Mouse (Mus musculus) neural tube, embryonic 12.5 days (tissue): ENCODE data around the gene Cdadc1. TPM values are rescaled to one million over a fixed set of nuclear protein-coding genes. Genes with fewer than 3 reads are reported as not detected.
"Not testable (repeated sequence)": the region's sequence is repeated elsewhere in the genome, so short reads cannot be mapped to it uniquely, and the experiment has no call there.

ENCODE experiments used
- ATAC-seq: fragments of 200-750 bp; cut with Nextera tagmentation; 2 replicates; pipeline ENCODE4 v1.8.0; 2017; ENCODE audit warnings: low read depth, mild to moderate bottlenecking, moderate TSS enrichment, moderate library complexity; ENCODE audit not compliant: low FRiP score
- H3K27ac ChIP-seq: fragments of 300-500 bp; sonication (generic); 2 replicates; pipeline ENCODE4 v1.5.1; 2016
- H3K27me3 ChIP-seq: fragments of 300-500 bp; sonication (generic); replicated peaks from 2 replicates; pipeline ENCODE4 v1.6.1; 2016; ENCODE audit warnings: mild to moderate bottlenecking
- H3K36me3 ChIP-seq: fragments of 300-500 bp; sonication (generic); 2 replicates; pipeline ENCODE4 v1.6.1; 2016; ENCODE audit warnings: mild to moderate bottlenecking
- H3K4me1 ChIP-seq: fragments of 300-500 bp; sonication (generic); 2 replicates; pipeline ENCODE4 v1.6.1; 2016
- H3K4me2 ChIP-seq: fragments of 300-500 bp; sonication (generic); replicated peaks from 2 replicates; pipeline ENCODE4 v1.6.1; 2016; ENCODE audit warnings: mild to moderate bottlenecking
- H3K4me3 ChIP-seq: fragments of 300-500 bp; sonication (generic); 2 replicates; pipeline ENCODE4 v1.5.1; 2016
- H3K9ac ChIP-seq: fragments of 300-500 bp; sonication (generic); 2 replicates; pipeline ENCODE4 v1.6.1; 2016; ENCODE audit warnings: mild to moderate bottlenecking
- H3K9me3 ChIP-seq: fragments of 300-500 bp; sonication (generic); 2 replicates; pipeline ENCODE4 v1.6.1; 2016; ENCODE audit warnings: mild to moderate bottlenecking
- WGBS: fragments of 180-500 bp; shearing (Covaris S2); methylation state at CpG from one replicate; pipeline ENCODE4 v1.1.7; 2016; 5-methylcytosine and 5-hydroxymethylcytosine counted together
- polyA plus RNA-seq: library from polyadenylated mRNA; unstranded; fragments of >200 nt; fragmentation: Nextera tagmentation; extraction: Ambion mirVana; gene quantifications from 2 replicates; pipeline ENCODE4 v1.2.1, GENCODE M21; 2016

The Cdadc1 gene
- polyA plus RNA-seq, 1 experiment from 2014 or later, result 34.9 TPM

- Histone ChIP-seq H3K36me3 (no peaks in the 10 kb centered on the region), H3K4me3 (no peak overlapping the region), H3K9ac (no peak overlapping the region), H3K27ac (no peak overlapping the region), H3K27me3 (peaks cover 22% of the 10 kb centered on the region), H3K9me3 (no peaks in the 10 kb centered on the region), H3K4me2 (no peak overlapping the region), H3K4me1 (peaks cover 25% of the 10 kb centered on the region)
- ATAC-seq, result no peak
- WGBS, result 95% methylated on average over 15 of the region's 15 CpGs
These were observed 31.5 kb upstream of the Cdadc1 start for GRCm38 (mm10) chr14:59629308-59629707.

DNA sequence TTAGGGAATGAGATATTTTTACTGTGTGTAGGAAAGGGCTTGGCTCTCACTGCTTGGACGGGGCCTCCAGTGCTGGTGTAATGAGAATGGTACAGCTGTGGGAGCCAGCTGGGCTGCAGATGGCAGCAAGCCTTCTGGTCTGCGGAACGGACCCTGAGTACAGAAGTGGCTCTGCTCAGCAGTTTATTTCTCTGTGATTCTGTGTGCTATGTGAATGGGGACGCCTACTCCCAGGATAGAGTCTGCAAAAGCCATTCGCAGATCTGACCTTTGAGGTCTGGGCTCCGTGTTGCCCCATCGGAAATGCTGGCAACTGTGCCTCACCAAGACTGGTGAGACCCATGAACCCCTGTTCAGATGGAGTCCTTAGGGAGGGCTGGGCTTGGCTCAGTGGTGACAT is 30.1 kb upstream of the Cdadc1 start:
- Histone ChIP-seq H3K4me1 (peaks cover 25% of the 10 kb centered on the region), H3K27ac (no peak overlapping the region), H3K4me3 (peak overlapping the region; percentile 66), H3K9ac (peak overlapping the region; percentile 22; the same call in 1 of the 2 replicates), H3K9me3 (no peaks in the 10 kb centered on the region), H3K36me3 (no peaks in the 10 kb centered on the region), H3K4me2 (peak overlapping the region; percentile 80), H3K27me3 (peaks cover 22% of the 10 kb centered on the region)
- WGBS, result 28% methylated on average over 7 of the region's 7 CpGs
- ATAC-seq, result no peak

- H3K9me3 ChIP-seq, result no peaks in the 10 kb centered on the region
- peaks cover 22% of the 10 kb centered on the region for H3K27me3 ChIP-seq
- H3K36me3 ChIP-seq, result no peaks in the 10 kb centered on the region
- peak overlapping the region; percentile 80 for H3K4me2 ChIP-seq
- H3K4me1 ChIP-seq, result peaks cover 25% of the 10 kb centered on the region
- no peak for ATAC-seq
- H3K4me3 ChIP-seq, result peak overlapping the region; percentile 66
- H3K9ac ChIP-seq, result peak overlapping the region; percentile 22; the same call in 1 of the 2 replicates
- H3K27ac ChIP-seq, result no peak overlapping the region
- 11% methylated on average over 9 of the region's 9 CpGs for WGBS
These were observed 29.5 kb upstream of the Cdadc1 start for GRCm38 (mm10) chr14:59627142-59627680.

GRCm38 (mm10) chr14:59626711-59627110 is 29.0 kb upstream of the Cdadc1 start:
- H3K27me3 ChIP-seq, result peaks cover 22% of the 10 kb centered on the region
- no peaks in the 10 kb centered on the region for H3K9me3 ChIP-seq
- 0 out of 2 replicates have a peak overlapping the region, but pooled peaks have one; percentile 69 for H3K9ac ChIP-seq
- H3K27ac ChIP-seq, result no peak overlapping the region
- peak overlapping the region; percentile 66 for H3K4me3 ChIP-seq
- H3K4me1 ChIP-seq, result peaks cover 25% of the 10 kb centered on the region
- ATAC-seq, result no peak
- H3K36me3 ChIP-seq, result no peaks in the 10 kb centered on the region
- peak overlapping the region; percentile 80 for H3K4me2 ChIP-seq
- 33% methylated on average over 8 of the region's 8 CpGs for WGBS

GRCm38 (mm10) chr14:59625806-59626364 is 28.1 kb upstream of the Cdadc1 start:
- Histone ChIP-seq H3K9me3 (no peaks in the 10 kb centered on the region), H3K27ac (peak overlapping the region; percentile 42; the same call in 1 of the 2 replicates), H3K9ac (peak overlapping the region; percentile 69), H3K36me3 (no peaks in the 10 kb centered on the region), H3K27me3 (peaks cover 22% of the 10 kb centered on the region), H3K4me2 (peak overlapping the region; percentile 80), H3K4me1 (peaks cover 25% of the 10 kb centered on the region), H3K4me3 (peak overlapping the region; percentile 66)
- ATAC-seq, result peak; percentile 54
- WGBS, result under 1% methylated on average over 51 of the region's 51 CpGs

DNA sequence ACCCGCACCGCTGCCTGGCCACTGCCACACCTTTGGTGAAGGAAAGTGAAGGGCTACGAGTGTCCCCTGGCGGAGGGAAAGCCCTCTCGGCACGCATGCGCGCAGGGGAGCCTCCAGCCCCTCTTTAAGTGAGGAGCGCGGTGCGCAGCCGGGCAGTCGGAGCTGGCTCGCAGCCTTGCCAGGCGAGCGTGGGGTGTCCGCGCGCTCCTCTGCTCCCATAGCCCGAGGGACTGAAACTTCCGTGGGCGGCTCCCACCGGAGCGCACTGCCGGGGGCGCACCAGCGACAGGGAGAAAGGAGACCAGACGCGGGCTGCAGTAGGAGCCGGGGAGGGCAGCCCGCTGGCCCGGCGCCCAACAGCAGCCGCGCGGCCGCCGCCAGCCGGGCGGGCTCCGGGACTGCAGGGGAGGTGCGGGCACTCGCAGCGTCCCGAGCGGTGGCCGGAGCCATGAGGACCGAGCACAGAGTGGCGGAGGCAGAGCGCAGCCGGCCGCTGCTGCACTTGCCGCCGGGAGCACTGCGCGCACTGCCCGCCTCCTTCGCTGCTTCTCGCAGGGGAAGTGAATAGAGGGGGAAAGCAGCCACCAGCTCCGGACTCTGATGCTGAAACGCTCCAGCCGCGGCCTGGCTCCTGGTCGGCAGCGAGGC is 27.5 kb upstream of the Cdadc1 start, which contains the start of gene Shisa2:
TSS of gene Shisa2 (plus strand) at position 151 of the 648 bp plus-strand sequence.
- peak; percentile 89 for ATAC-seq
- Histone ChIP-seq H3K4me1 (peaks cover 25% of the 10 kb centered on the region), H3K4me2 (peak within 1 kb of the TSS; percentile 80), H3K36me3 (no peaks in the 10 kb centered on the region), H3K4me3 (peak within 1 kb of the TSS; percentile 66), H3K27me3 (peaks cover 22% of the 10 kb centered on the region), H3K9ac (peak within 1 kb of the TSS; percentile 69), H3K9me3 (no peaks in the 10 kb centered on the region), H3K27ac (peak within 1 kb of the TSS; percentile 42; the same call in 1 of the 2 replicates)
- WGBS, result under 1% methylated on average over 65 of the region's 65 CpGs

DNA sequence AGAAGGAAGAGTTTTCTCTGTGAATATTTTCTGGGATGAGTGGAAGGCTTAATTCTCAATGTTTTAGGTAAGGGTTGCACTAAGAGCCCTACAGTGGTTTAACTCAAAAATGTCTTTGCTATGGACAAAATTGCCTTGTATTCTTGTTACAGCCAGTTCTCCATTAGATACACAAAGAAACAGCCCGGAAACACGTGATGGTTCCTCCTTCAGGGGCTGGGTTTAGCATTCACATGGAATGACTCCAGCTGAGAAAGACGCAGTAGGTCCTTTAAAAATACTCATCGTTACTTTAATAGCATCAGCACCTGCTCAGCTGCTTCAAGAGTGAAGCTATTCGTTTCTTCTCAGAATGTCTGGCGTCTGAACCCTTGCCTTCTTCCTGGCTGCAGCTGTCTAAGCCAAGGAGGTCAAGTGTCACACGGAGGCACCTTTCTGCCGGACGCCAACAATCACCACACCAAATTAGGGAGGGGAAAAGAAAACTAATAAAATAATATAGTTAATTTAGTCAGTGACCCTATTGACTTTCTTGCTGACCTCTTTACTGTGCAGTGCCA is 26.6 kb upstream of the Cdadc1 start:
- no peaks in the 10 kb centered on the region for H3K36me3 ChIP-seq
- H3K4me1 ChIP-seq, result peaks cover 25% of the 10 kb centered on the region
- no peaks in the 10 kb centered on the region for H3K9me3 ChIP-seq
- no peak overlapping the region for H3K27ac ChIP-seq
- peak overlapping the region; percentile 80; the same call in 1 of the 2 replicates for H3K4me2 ChIP-seq
- H3K4me3 ChIP-seq, result no peak overlapping the region
- 22% methylated on average over 9 of the region's 9 CpGs for WGBS
- ATAC-seq, result no peak
- H3K27me3 ChIP-seq, result peaks cover 22% of the 10 kb centered on the region
- H3K9ac ChIP-seq, result no peak overlapping the region

DNA sequence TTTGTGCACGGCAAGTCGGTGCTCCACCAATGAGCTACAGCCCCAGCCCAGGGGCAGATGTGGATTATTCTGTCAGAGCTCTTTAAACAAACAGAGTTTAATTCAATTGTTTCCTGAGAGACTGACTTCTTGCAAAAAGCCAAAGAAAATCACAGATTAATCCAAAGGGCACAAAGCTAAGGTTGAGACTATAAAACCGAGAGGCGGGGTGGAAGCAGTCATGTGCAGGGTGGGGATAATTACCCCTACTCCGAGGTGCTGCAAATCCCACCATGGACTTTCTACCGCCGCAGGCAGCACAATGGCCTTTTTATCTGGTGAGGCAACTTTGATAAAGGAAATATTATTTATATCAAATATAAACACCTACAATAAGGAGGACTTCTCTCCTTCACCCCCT is 19.0 kb upstream of the Cdadc1 start:
- WGBS, result 51% methylated on average over 7 of the region's 7 CpGs
- H3K27ac ChIP-seq, result no peak overlapping the region
- no peak for ATAC-seq
- no peak overlapping the region for H3K4me2 ChIP-seq
- H3K9me3 ChIP-seq, result no peaks in the 10 kb centered on the region
- no peaks in the 10 kb centered on the region for H3K4me1 ChIP-seq
- H3K27me3 ChIP-seq, result no peaks in the 10 kb centered on the region
- H3K4me3 ChIP-seq, result no peak overlapping the region
- no peak overlapping the region for H3K9ac ChIP-seq
- H3K36me3 ChIP-seq, result no peaks in the 10 kb centered on the region

DNA sequence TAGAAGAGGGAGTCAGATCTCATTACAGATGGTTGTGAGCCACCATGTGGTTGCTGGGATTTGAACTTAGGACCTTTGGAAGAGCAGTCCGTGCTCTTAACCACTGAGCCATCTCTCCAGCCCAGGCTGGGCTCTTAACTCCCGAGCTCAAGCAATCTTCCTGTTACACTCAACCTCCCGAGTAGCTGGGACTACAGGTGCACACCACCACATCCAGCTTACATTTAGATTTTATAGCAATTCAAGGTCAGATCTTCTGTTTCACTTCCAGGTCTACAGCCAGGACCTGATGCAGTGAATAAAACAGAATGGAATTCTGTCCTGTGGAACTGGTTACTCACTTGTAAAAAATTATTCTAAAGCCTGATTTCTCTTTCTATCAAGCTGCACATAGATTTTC is 16.4 kb upstream of the Cdadc1 start:
- not testable (repeated sequence) for H3K9ac ChIP-seq, H3K27me3 ChIP-seq, H3K27ac ChIP-seq, H3K4me2 ChIP-seq, ATAC-seq, H3K9me3 ChIP-seq, H3K4me1 ChIP-seq, H3K36me3 ChIP-seq, H3K4me3 ChIP-seq
- 75% methylated on average over 3 of the region's 3 CpGs for WGBS

GRCm38 (mm10) chr14:59612920-59613625 is 15.3 kb upstream of the Cdadc1 start:
- Histone ChIP-seq H3K36me3 (no peaks in the 10 kb centered on the region), H3K4me1 (no peaks in the 10 kb centered on the region), H3K9me3 (no peaks in the 10 kb centered on the region), H3K9ac (no peak overlapping the region), H3K27ac (no peak overlapping the region), H3K27me3 (no peaks in the 10 kb centered on the region), H3K4me2 (no peak overlapping the region), H3K4me3 (no peak overlapping the region)
- 52% methylated on average over 14 of the region's 14 CpGs for WGBS
- ATAC-seq, result no peak

DNA sequence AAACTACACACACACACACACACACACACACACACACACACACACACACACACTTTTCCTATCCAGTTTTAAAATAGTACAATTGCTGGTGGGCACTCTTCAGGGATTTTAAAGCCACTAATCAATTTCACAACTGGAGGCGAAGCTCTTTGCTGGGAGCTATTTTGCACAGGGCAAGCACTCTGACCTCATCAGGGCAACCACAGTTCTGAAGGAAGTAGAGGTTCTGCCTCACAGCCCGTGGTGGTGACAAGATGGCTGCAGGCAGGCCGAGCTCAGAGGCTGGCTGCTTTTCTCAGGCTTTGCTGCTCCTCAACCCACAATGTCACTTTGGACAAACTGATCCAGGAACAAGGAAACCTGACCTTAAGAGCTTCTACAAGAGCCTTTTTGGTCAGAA is 9.3 kb upstream of the Cdadc1 start:
- no peaks in the 10 kb centered on the region for H3K27me3 ChIP-seq
- H3K27ac ChIP-seq, result no peak overlapping the region
- H3K4me2 ChIP-seq, result no peak overlapping the region
- no peaks in the 10 kb centered on the region for H3K36me3 ChIP-seq
- 51% methylated on average over 3 of the region's 3 CpGs for WGBS
- no peaks in the 10 kb centered on the region for H3K4me1 ChIP-seq
- no peak overlapping the region for H3K9ac ChIP-seq
- no peak overlapping the region for H3K4me3 ChIP-seq
- no peaks in the 10 kb centered on the region for H3K9me3 ChIP-seq
- no peak for ATAC-seq
